Mouse (Mus musculus): ENCODE measurements around the gene Sesn3. TPM values are rescaled to one million over a fixed set of nuclear protein-coding genes. Genes with fewer than 3 reads are reported as not detected.

Sesn3 gene
- polyA plus RNA-seq, 1 experiment: 4.9 TPM

DNA sequence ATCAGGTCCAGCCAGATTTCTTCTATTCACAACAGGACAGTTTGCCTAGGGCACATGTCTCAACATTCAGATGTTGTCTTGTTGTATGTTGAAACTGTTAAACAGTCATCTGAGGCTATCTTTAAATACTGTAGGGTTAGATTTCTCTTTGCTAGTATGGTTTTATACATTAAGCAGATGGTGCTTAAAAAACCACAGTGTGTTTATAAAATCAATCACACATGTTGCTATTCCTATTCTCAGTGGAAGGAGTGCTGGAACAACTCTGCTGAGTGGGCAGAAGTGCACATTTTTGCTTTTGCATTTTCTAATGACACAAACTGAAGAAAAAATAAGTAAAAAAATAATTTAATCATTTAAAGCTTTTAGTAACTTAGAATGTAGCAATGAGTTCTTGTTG is 25.0 kb downstream of the Sesn3 start:
- TF ChIP-seq FOSL1 (IDR thresholded peaks at IDR 0.05; ENCODE audit: insufficient read depth, low read length, poor library complexity, severe bottlenecking) (no peak), MYOG (IDR thresholded peaks at IDR 0.05; ENCODE audit: control insufficient read depth, extremely low read depth, insufficient read length) (no peak)
- H3ac ChIP-seq (ENCODE audit: control insufficient read depth, insufficient read length, low read depth): no peak overlapping the region
- H3K4me3 ChIP-seq (ENCODE audit: insufficient read depth, poor library complexity, severe bottlenecking): no peak overlapping the region
- H3K79me2 ChIP-seq (ENCODE audit: control insufficient read depth, insufficient read depth): no peaks in the 10 kb centered on the region
- no peaks in the 10 kb centered on the region for H3K79me3 ChIP-seq (ENCODE audit: low read depth)
- no peaks in the 10 kb centered on the region for H3K36me3 ChIP-seq (ENCODE audit: control insufficient read depth, insufficient read depth)
- H3K27me3 ChIP-seq (ENCODE audit: control insufficient read depth, insufficient read depth, insufficient read length): no peaks in the 10 kb centered on the region

DNA sequence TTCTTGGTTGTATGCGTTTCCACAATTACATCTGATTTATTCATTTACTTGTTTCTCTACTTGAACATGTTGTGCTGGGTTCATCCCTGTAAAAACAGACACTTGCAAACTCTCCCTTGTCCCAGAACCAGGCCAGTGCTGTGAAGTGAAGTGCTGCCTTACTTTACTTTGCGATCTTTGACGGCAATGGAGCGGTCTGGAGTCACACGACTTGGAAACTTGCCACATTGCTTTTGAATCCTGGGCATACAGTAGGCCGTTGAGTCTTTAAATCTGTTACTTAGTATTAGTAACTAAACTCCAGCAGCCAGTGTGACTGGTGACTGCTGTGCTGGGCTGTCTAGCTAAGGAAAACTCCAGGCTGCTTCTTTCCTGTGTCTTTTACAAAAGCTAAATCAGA is 25.9 kb downstream of the Sesn3 start:
- TF ChIP-seq MYOG (IDR thresholded peaks at IDR 0.05; ENCODE audit: control insufficient read depth, extremely low read depth, insufficient read length): no peak
- Histone ChIP-seq H3K4me3 (ENCODE audit: insufficient read depth, poor library complexity, severe bottlenecking) (no peak overlapping the region), H3ac (ENCODE audit: control insufficient read depth, insufficient read length, low read depth) (no peak overlapping the region), H3K79me2 (ENCODE audit: control insufficient read depth, insufficient read depth) (no peaks in the 10 kb centered on the region), H3K79me3 (ENCODE audit: low read depth) (no peaks in the 10 kb centered on the region), H3K36me3 (ENCODE audit: control insufficient read depth, insufficient read depth) (no peaks in the 10 kb centered on the region), H3K27me3 (ENCODE audit: control insufficient read depth, insufficient read depth, insufficient read length) (no peaks in the 10 kb centered on the region)

DNA sequence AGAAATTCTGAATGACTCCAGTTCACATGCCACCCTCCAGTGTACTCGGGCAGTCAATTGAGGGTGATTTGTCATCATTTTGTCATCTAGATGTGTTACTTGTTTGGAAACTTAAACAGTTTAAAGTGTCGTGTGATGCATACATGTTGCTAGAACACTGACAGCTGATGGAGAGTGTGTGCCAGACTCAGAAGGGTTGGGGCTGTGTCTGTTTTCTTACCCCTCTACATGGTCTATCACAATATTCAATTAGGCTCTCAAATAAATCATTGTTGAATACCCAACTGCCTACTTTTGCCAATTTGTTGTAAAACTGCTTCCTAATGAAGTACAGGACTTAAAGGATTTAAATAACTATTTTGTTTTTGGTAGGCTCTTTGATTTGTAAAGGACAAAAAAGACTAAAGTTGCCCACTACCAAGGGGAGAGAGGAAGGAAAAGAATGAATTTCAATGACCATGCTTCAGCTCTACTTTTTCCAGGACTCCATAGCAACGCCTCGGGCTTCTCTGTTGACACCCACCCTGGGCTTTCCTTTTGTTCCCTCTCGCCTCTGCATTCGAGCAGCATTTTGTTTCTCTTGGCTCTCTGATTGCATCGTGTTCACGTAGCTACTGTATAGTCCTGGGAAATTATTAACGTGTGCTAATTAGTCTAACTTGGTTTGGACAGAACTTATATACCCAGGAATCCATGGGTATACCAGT is 29.5 kb downstream of the Sesn3 start:
- Histone ChIP-seq H3K27me3 (ENCODE audit: control insufficient read depth, insufficient read depth, insufficient read length) (no peaks in the 10 kb centered on the region), H3ac (ENCODE audit: control insufficient read depth, insufficient read length, low read depth) (no peak overlapping the region), H3K79me3 (ENCODE audit: low read depth) (no peaks in the 10 kb centered on the region), H3K4me3 (ENCODE audit: insufficient read depth, poor library complexity, severe bottlenecking) (no peak overlapping the region), H3K36me3 (ENCODE audit: control insufficient read depth, insufficient read depth) (no peaks in the 10 kb centered on the region), H3K79me2 (ENCODE audit: control insufficient read depth, insufficient read depth) (no peaks in the 10 kb centered on the region)
- TF ChIP-seq FOSL1 (IDR thresholded peaks at IDR 0.05; ENCODE audit: insufficient read depth, low read length, poor library complexity, severe bottlenecking) (no peak), MYOG (IDR thresholded peaks at IDR 0.05; ENCODE audit: control insufficient read depth, extremely low read depth, insufficient read length) (no peak), CEBPB (IDR thresholded peaks at IDR 0.05; ENCODE audit: low read depth) (no peak), CTCF (IDR thresholded peaks at IDR 0.05; ENCODE audit: control insufficient read depth, insufficient read depth, insufficient read length) (no peak), USF1 (IDR thresholded peaks at IDR 0.05; ENCODE audit: low read depth) (no peak), MAX (IDR thresholded peaks at IDR 0.05) (no peak), MYOD1 (IDR thresholded peaks at IDR 0.05; ENCODE audit: control insufficient read depth, insufficient read length, low read depth) (no peak)

DNA sequence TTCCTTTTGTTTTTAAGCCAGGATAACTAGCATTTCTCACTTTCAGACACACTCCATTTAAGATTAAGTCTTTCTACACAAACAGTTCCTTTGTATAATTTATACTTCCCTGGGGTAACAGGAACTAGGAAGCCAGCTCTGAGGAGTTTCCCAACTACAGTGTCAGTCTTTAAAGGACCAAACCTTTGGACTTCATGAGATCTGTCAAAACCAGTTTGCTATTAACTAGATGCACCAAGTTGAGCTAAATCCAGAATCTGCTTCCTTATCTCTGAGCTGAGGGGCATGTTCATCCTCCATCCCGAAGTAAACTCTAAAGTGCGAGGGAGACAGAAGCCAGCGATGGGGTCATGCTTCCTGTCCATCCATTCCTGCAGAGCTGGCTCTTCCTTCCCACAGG is 32.5 kb downstream of the Sesn3 start:
- H3K4me3 ChIP-seq (ENCODE audit: insufficient read depth, poor library complexity, severe bottlenecking): no peak overlapping the region
- H3K79me2 ChIP-seq (ENCODE audit: control insufficient read depth, insufficient read depth): no peaks in the 10 kb centered on the region
- no peaks in the 10 kb centered on the region for H3K27me3 ChIP-seq (ENCODE audit: control insufficient read depth, insufficient read depth, insufficient read length)
- no peak overlapping the region for H3ac ChIP-seq (ENCODE audit: control insufficient read depth, insufficient read length, low read depth)
- H3K79me3 ChIP-seq (ENCODE audit: low read depth): no peaks in the 10 kb centered on the region
- TF ChIP-seq MAX (IDR thresholded peaks at IDR 0.05) (no peak), CTCF (IDR thresholded peaks at IDR 0.05; ENCODE audit: control insufficient read depth, insufficient read depth, insufficient read length) (no peak), USF1 (IDR thresholded peaks at IDR 0.05; ENCODE audit: low read depth) (no peak), MYOD1 (IDR thresholded peaks at IDR 0.05; ENCODE audit: control insufficient read depth, insufficient read length, low read depth) (no peak), CEBPB (IDR thresholded peaks at IDR 0.05; ENCODE audit: low read depth) (no peak), MYOG (IDR thresholded peaks at IDR 0.05; ENCODE audit: control insufficient read depth, extremely low read depth, insufficient read length) (no peak), FOSL1 (IDR thresholded peaks at IDR 0.05; ENCODE audit: insufficient read depth, low read length, poor library complexity, severe bottlenecking) (no peak)
- H3K36me3 ChIP-seq (ENCODE audit: control insufficient read depth, insufficient read depth): no peaks in the 10 kb centered on the region

DNA sequence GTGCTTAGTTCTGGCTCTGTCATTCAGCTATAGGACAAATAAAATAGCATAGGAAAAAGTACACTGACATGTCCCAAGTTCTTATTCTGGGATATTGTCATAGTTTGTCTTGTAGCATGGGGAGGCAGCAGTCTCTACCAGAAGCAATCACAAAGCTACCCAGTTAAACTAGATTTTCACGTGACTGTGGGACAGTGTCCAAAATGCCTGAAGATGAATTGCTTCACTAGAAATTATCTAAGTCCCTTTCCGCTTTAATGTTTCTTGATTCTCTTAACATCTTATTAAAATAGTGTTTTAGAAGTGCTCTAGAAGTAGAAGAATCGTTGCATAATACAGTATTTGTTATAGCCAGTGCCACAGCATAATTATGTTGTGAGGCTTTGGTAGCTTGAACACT is 39.1 kb downstream of the Sesn3 start:
- TF ChIP-seq CEBPB (IDR thresholded peaks at IDR 0.05; ENCODE audit: low read depth) (no peak), USF1 (IDR thresholded peaks at IDR 0.05; ENCODE audit: low read depth) (no peak), FOSL1 (IDR thresholded peaks at IDR 0.05; ENCODE audit: insufficient read depth, low read length, poor library complexity, severe bottlenecking) (no peak), MYOD1 (IDR thresholded peaks at IDR 0.05; ENCODE audit: control insufficient read depth, insufficient read length, low read depth) (no peak), CTCF (IDR thresholded peaks at IDR 0.05; ENCODE audit: control insufficient read depth, insufficient read depth, insufficient read length) (no peak), MYOG (IDR thresholded peaks at IDR 0.05; ENCODE audit: control insufficient read depth, extremely low read depth, insufficient read length) (no peak), MAX (IDR thresholded peaks at IDR 0.05) (no peak)
- no peak overlapping the region for H3ac ChIP-seq (ENCODE audit: control insufficient read depth, insufficient read length, low read depth)
- H3K36me3 ChIP-seq (ENCODE audit: control insufficient read depth, insufficient read depth): no peaks in the 10 kb centered on the region
- no peaks in the 10 kb centered on the region for H3K79me2 ChIP-seq (ENCODE audit: control insufficient read depth, insufficient read depth)
- no peak overlapping the region for H3K4me3 ChIP-seq (ENCODE audit: insufficient read depth, poor library complexity, severe bottlenecking)
- no peaks in the 10 kb centered on the region for H3K79me3 ChIP-seq (ENCODE audit: low read depth)
- no peaks in the 10 kb centered on the region for H3K27me3 ChIP-seq (ENCODE audit: control insufficient read depth, insufficient read depth, insufficient read length)

DNA sequence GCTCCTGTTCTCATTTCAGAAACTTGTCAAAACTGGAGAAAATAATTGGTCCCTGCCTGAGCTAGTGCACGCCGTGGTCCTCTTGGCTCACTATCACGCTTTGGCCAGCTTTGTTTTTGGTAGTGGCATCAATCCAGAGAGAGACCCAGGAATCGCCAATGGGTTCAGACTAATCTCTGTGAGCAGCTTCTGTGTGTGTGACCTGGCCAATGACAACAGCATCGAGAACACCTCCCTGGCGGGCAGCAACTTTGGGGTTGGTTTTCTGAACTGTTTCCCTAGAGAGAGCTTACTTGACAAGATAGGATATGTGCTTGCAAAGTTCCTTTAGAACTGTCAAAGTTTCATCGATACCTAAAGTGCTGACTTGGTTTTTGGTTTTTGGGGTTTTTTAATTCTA is 39.6 kb downstream of the Sesn3 start:
- Histone ChIP-seq H3ac (ENCODE audit: control insufficient read depth, insufficient read length, low read depth) (no peak overlapping the region), H3K4me3 (ENCODE audit: insufficient read depth, poor library complexity, severe bottlenecking) (no peak overlapping the region), H3K36me3 (ENCODE audit: control insufficient read depth, insufficient read depth) (no peaks in the 10 kb centered on the region), H3K27me3 (ENCODE audit: control insufficient read depth, insufficient read depth, insufficient read length) (no peaks in the 10 kb centered on the region), H3K79me3 (ENCODE audit: low read depth) (no peaks in the 10 kb centered on the region), H3K79me2 (ENCODE audit: control insufficient read depth, insufficient read depth) (no peaks in the 10 kb centered on the region)
- no peak for TF ChIP-seq CTCF (IDR thresholded peaks at IDR 0.05; ENCODE audit: control insufficient read depth, insufficient read depth, insufficient read length)
- TF ChIP-seq CEBPB (IDR thresholded peaks at IDR 0.05; ENCODE audit: low read depth): no peak
- no peak for TF ChIP-seq MYOG (IDR thresholded peaks at IDR 0.05; ENCODE audit: control insufficient read depth, extremely low read depth, insufficient read length)
- no peak for TF ChIP-seq MYOD1 (IDR thresholded peaks at IDR 0.05; ENCODE audit: control insufficient read depth, insufficient read length, low read depth)
- TF ChIP-seq MAX (IDR thresholded peaks at IDR 0.05): no peak
- TF ChIP-seq USF1 (IDR thresholded peaks at IDR 0.05; ENCODE audit: low read depth): no peak
- TF ChIP-seq FOSL1 (IDR thresholded peaks at IDR 0.05; ENCODE audit: insufficient read depth, low read length, poor library complexity, severe bottlenecking): no peak

Data from C2C12 (cell line).